Mouse (Mus musculus): Measurements from ENCODE around the gene Agap1. TPM values are rescaled to one million over a fixed set of nuclear protein-coding genes. Genes with fewer than 3 reads are reported as not detected.
A peak's percentile ranks its signal among the peaks of the same experiment; 100 is the strongest.

The Agap1 gene
- polyA plus RNA-seq, 1 experiment from 2014 or later, result 14.0 TPM

- H3K36me3 ChIP-seq, result peaks cover 15% of the 10 kb centered on the region
- H3K27ac ChIP-seq, result no peak overlapping the region
- H3K9me3 ChIP-seq (replicated peaks), result no peaks in the 10 kb centered on the region
- no peaks in the 10 kb centered on the region for H3K27me3 ChIP-seq (ENCODE audit: low read depth, poor library complexity, severe bottlenecking)
- no peak overlapping the region for H3K4me3 ChIP-seq
- H3K4me1 ChIP-seq, result peaks cover 33% of the 10 kb centered on the region
- WGBS, result 47% methylated on average over 17 of the region's 17 CpGs
- no peak for DNase-seq (ENCODE audit: low spot score)
Measured at GRCm38 (mm10) chr1:89739067-89739774, 284.6 kb downstream of the Agap1 start.

- H3K9me3 ChIP-seq (replicated peaks), result no peaks in the 10 kb centered on the region
- peaks cover 19% of the 10 kb centered on the region for H3K36me3 ChIP-seq
- WGBS, result 20% methylated on average over 3 of the region's 3 CpGs
- no peak overlapping the region for H3K27ac ChIP-seq
- no peaks in the 10 kb centered on the region for H3K27me3 ChIP-seq (ENCODE audit: low read depth, poor library complexity, severe bottlenecking)
- H3K4me3 ChIP-seq, result no peak overlapping the region
- no peak for DNase-seq (ENCODE audit: low spot score)
- peaks cover 28% of the 10 kb centered on the region for H3K4me1 ChIP-seq
Measured at GRCm38 (mm10) chr1:89739775-89740099, 285.1 kb downstream of the Agap1 start.

GRCm38 (mm10) chr1:89742359-89742758 lies 287.8 kb downstream of the Agap1 start:
- Histone ChIP-seq H3K36me3 (peaks cover 30% of the 10 kb centered on the region), H3K27ac (no peak overlapping the region), H3K4me1 (peaks cover 18% of the 10 kb centered on the region), H3K27me3 (ENCODE audit: low read depth, poor library complexity, severe bottlenecking) (no peaks in the 10 kb centered on the region), H3K4me3 (no peak overlapping the region), H3K9me3 (replicated peaks) (no peaks in the 10 kb centered on the region)
- WGBS, result 72% methylated on average over 3 of the region's 3 CpGs
- no peak for DNase-seq (ENCODE audit: low spot score)

DNA sequence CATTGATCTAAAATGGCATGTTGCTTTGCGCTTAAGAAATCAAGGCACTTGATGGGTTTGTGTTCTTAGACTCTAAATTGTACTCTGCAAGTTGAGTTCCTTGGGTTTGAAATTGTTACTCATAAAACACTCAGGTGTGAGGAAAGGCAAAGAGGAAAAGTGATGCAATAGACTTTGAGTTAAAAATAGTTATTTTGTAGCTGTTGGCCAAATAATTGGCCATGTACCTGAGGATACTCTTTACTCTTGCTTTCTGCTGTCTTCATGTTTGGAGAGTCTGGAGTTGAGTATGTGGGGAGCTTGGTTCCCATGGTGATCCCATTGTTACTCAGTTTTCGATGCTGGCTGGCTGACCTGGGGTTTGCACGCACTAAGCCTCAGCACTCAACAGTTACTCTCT lies 291.6 kb downstream of the Agap1 start:
- no peak overlapping the region for H3K27ac ChIP-seq
- H3K4me1 ChIP-seq, result peaks cover 13% of the 10 kb centered on the region
- H3K27me3 ChIP-seq (ENCODE audit: low read depth, poor library complexity, severe bottlenecking), result peaks cover 6% of the 10 kb centered on the region; the same call in 1 of the 2 replicates
- H3K9me3 ChIP-seq (replicated peaks), result no peaks in the 10 kb centered on the region
- WGBS, result 94% methylated on average over 3 of the region's 3 CpGs
- H3K4me3 ChIP-seq, result no peak overlapping the region
- H3K36me3 ChIP-seq, result peaks cover 30% of the 10 kb centered on the region
- DNase-seq (ENCODE audit: low spot score), result no peak

GRCm38 (mm10) chr1:89749666-89750065 lies 295.1 kb downstream of the Agap1 start:
- H3K27me3 ChIP-seq (ENCODE audit: low read depth, poor library complexity, severe bottlenecking), result peaks cover 19% of the 10 kb centered on the region
- no peak overlapping the region for H3K4me3 ChIP-seq
- H3K9me3 ChIP-seq (replicated peaks), result no peaks in the 10 kb centered on the region
- H3K27ac ChIP-seq, result no peak overlapping the region
- peaks cover 16% of the 10 kb centered on the region; the same call in 1 of the 2 replicates for H3K36me3 ChIP-seq
- no peak for DNase-seq (ENCODE audit: low spot score)
- peaks cover 16% of the 10 kb centered on the region for H3K4me1 ChIP-seq

DNA sequence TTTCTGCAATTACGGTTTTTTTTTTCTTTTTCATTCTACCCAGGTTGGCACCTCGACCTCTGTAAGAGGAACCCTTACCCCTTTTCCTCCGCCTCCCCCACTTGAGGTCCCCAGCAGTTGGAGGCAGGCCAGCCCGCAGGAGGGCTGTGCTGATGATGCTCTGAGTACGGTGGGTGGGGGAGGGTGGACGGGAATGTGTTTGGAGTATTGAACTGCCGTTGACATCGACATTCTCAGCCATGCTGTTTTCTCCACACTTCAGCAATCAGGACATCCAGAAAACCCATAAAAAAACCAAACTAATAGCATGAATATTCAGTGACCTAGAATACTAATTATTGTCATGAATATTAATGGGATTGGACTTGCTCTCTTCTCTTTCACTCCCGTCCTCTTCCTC lies 295.9 kb downstream of the Agap1 start:
- Histone ChIP-seq H3K4me1 (peaks cover 23% of the 10 kb centered on the region), H3K9me3 (replicated peaks) (no peaks in the 10 kb centered on the region), H3K27ac (peak overlapping the region; percentile 46; the same call in 1 of the 2 replicates), H3K27me3 (ENCODE audit: low read depth, poor library complexity, severe bottlenecking) (peaks cover 26% of the 10 kb centered on the region), H3K4me3 (peak overlapping the region; percentile 39), H3K36me3 (peaks cover 8% of the 10 kb centered on the region; the same call in 1 of the 2 replicates)
- 8% methylated on average over 9 of the region's 9 CpGs for WGBS
- DNase-seq (ENCODE audit: low spot score), result no peak

DNA sequence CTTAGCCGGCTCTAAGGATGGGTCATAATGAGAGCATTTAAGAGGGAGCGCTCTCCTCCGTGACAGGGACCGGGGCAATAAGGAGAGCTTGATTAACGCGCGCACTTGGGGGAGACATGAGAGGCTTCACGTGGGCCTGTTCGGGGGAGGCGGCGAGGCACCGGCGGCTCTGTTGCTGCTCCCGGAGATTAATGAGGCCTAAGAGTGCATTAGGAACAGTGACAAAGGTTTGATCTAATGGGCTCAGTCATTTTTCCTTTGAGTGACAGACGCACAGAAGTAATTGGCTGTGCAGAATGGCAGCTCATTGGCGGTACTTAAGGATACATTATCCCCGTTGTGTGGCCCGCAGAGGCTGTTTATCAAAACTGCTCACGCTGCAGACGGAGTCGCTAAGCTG lies 296.3 kb downstream of the Agap1 start:
- peaks cover 27% of the 10 kb centered on the region for H3K4me1 ChIP-seq
- H3K36me3 ChIP-seq, result 0 out of 2 replicates have a peak, but pooled peaks cover 5% of the 10 kb centered on the region
- H3K4me3 ChIP-seq, result peak overlapping the region; percentile 39
- H3K9me3 ChIP-seq (replicated peaks), result no peaks in the 10 kb centered on the region
- H3K27me3 ChIP-seq (ENCODE audit: low read depth, poor library complexity, severe bottlenecking), result peaks cover 30% of the 10 kb centered on the region
- peak overlapping the region; percentile 46; the same call in 1 of the 2 replicates for H3K27ac ChIP-seq
- DNase-seq (ENCODE audit: low spot score), result peak; percentile 51
- WGBS, result 13% methylated on average over 21 of the region's 21 CpGs

GRCm38 (mm10) chr1:89751344-89751743 lies 296.7 kb downstream of the Agap1 start:
- WGBS, result 80% methylated on average over 11 of the region's 11 CpGs
- Histone ChIP-seq H3K27me3 (ENCODE audit: low read depth, poor library complexity, severe bottlenecking) (peaks cover 34% of the 10 kb centered on the region), H3K9me3 (replicated peaks) (no peaks in the 10 kb centered on the region), H3K27ac (no peak overlapping the region), H3K36me3 (0 out of 2 replicates have a peak, but pooled peaks cover under 1% of the 10 kb centered on the region), H3K4me3 (peak overlapping the region; percentile 39; the same call in 1 of the 2 replicates), H3K4me1 (peaks cover 28% of the 10 kb centered on the region)
- no peak for DNase-seq (ENCODE audit: low spot score)

DNA sequence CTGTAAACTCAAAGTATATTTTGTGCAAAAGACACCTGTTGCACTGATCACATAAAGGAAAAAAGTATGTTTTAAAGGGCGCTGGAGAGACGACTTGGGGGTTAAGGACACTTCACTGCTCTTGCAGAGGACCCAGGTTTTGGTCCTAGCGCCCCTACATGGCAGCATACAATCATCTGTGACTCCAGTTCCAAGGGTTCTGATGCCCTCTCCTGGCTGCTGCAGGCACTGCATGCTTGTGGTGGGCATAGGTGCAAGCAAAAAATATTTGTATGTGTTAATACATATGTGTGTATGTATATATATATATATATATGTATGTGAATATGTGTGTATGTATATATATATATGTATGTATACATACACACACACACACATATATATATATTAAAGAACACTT lies 298.1 kb downstream of the Agap1 start:
- peaks cover 38% of the 10 kb centered on the region for H3K27me3 ChIP-seq (ENCODE audit: low read depth, poor library complexity, severe bottlenecking)
- H3K4me3 ChIP-seq, result no peak overlapping the region
- peaks cover 32% of the 10 kb centered on the region for H3K4me1 ChIP-seq
- no peak for DNase-seq (ENCODE audit: low spot score)
- H3K36me3 ChIP-seq, result no peaks in the 10 kb centered on the region
- no peaks in the 10 kb centered on the region for H3K9me3 ChIP-seq (replicated peaks)
- H3K27ac ChIP-seq, result no peak overlapping the region
- WGBS, result 92% methylated on average over 3 of the region's 3 CpGs

DNA sequence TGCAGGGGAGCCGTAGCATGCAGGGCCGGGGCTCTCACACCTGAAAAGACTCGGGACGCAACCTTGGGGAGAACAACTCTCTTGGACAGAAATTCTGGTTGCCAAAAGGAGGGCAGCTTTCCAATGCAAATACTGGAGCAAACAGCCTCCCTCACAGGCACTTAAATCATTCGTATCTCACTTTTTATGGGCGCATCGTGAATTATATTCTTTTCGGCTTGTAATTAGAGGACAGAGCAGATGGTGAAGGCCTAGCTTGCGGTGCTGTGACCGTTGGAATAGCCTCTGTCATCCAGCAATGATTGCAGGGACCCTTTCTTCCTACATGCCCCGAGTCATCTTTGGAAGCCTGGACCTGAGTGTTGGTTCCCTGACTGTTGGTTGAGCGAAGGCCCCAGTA lies 300.8 kb downstream of the Agap1 start:
- Histone ChIP-seq H3K27me3 (ENCODE audit: low read depth, poor library complexity, severe bottlenecking) (peaks cover 32% of the 10 kb centered on the region), H3K27ac (no peak overlapping the region), H3K9me3 (replicated peaks) (no peaks in the 10 kb centered on the region), H3K4me1 (peaks cover 27% of the 10 kb centered on the region), H3K4me3 (no peak overlapping the region), H3K36me3 (no peaks in the 10 kb centered on the region)
- no peak for DNase-seq (ENCODE audit: low spot score)
- 40% methylated on average over 12 of the region's 12 CpGs for WGBS

GRCm38 (mm10) chr1:89756387-89756786 lies 301.8 kb downstream of the Agap1 start:
- 30% methylated on average over 8 of the region's 8 CpGs for WGBS
- Histone ChIP-seq H3K27ac (no peak overlapping the region), H3K27me3 (ENCODE audit: low read depth, poor library complexity, severe bottlenecking) (peaks cover 32% of the 10 kb centered on the region), H3K4me1 (peaks cover 17% of the 10 kb centered on the region), H3K4me3 (no peak overlapping the region), H3K36me3 (no peaks in the 10 kb centered on the region), H3K9me3 (replicated peaks) (no peaks in the 10 kb centered on the region)
- no peak for DNase-seq (ENCODE audit: low spot score)

GRCm38 (mm10) chr1:89757545-89757944 lies 302.9 kb downstream of the Agap1 start:
- Histone ChIP-seq H3K36me3 (no peaks in the 10 kb centered on the region), H3K27me3 (ENCODE audit: low read depth, poor library complexity, severe bottlenecking) (peaks cover 32% of the 10 kb centered on the region), H3K9me3 (replicated peaks) (no peaks in the 10 kb centered on the region), H3K4me3 (no peak overlapping the region), H3K27ac (no peak overlapping the region), H3K4me1 (peaks cover 16% of the 10 kb centered on the region)
- WGBS, result 58% methylated on average over 3 of the region's 3 CpGs
- DNase-seq (ENCODE audit: low spot score), result no peak

- H3K4me3 ChIP-seq, result no peak overlapping the region
- H3K4me1 ChIP-seq, result peaks cover 34% of the 10 kb centered on the region
- DNase-seq (ENCODE audit: low spot score), result peak; percentile 66
- peaks cover 8% of the 10 kb centered on the region for H3K36me3 ChIP-seq
- H3K27ac ChIP-seq, result no peak overlapping the region
- 12% methylated on average over 3 of the region's 3 CpGs for WGBS
- no peaks in the 10 kb centered on the region for H3K9me3 ChIP-seq (replicated peaks)
- 0 out of 2 replicates have a peak, but pooled peaks cover 3% of the 10 kb centered on the region for H3K27me3 ChIP-seq (ENCODE audit: low read depth, poor library complexity, severe bottlenecking)
Measured at GRCm38 (mm10) chr1:89763912-89764311, 309.3 kb downstream of the Agap1 start.
